Mouse (Mus musculus) CD4-positive helper T cell, adult 2 months (primary cell): Measurements from ENCODE around the gene Olfr1507.
A peak's percentile ranks its signal among the peaks of the same experiment; 100 is the strongest.

Experiments used
- DNase-seq: peaks from one replicate; pipeline ENCODE4 v3.0.0-alpha.2; 2012; ENCODE audit warnings: low read depth, missing footprints, low spot score

Olfr1507 gene

GRCm38 (mm10) chr14:52495516-52495915 lies at the start of gene Olfr1507:
Olfr1507 (minus strand) TSS chr14:52495749.
- DNase-seq, result no peak

- DNase-seq, result no peak
These were observed 37.8 kb upstream of the Olfr1507 start for GRCm38 (mm10) chr14:52533336-52533735.

GRCm38 (mm10) chr14:52524952-52525351 lies 29.4 kb upstream of the Olfr1507 start:
- no peak for DNase-seq

- DNase-seq, result no peak
These were observed 28.2 kb downstream of the Olfr1507 start, which contains the start of gene Olfr1508 for GRCm38 (mm10) chr14:52467395-52467794. Olfr1508 (minus strand) TSS chr14:52467495.

- no peak for DNase-seq
These were observed 29.8 kb downstream of the Olfr1507 start for GRCm38 (mm10) chr14:52465738-52466137.

- DNase-seq, result no peak
These were observed 33.6 kb downstream of the Olfr1507 start for GRCm38 (mm10) chr14:52461928-52462327.

GRCm38 (mm10) chr14:52451138-52451537 lies 44.4 kb downstream of the Olfr1507 start:
- DNase-seq, result peak; percentile 46

GRCm38 (mm10) chr14:52442690-52443089 lies 52.9 kb downstream of the Olfr1507 start, which contains the start of gene Olfr1509:
Olfr1509 (plus strand) TSS chr14:52442990.
- DNase-seq, result no peak
